Mouse (Mus musculus): ENCODE results near the gene Map3k7cl.

The Map3k7cl gene

DNA sequence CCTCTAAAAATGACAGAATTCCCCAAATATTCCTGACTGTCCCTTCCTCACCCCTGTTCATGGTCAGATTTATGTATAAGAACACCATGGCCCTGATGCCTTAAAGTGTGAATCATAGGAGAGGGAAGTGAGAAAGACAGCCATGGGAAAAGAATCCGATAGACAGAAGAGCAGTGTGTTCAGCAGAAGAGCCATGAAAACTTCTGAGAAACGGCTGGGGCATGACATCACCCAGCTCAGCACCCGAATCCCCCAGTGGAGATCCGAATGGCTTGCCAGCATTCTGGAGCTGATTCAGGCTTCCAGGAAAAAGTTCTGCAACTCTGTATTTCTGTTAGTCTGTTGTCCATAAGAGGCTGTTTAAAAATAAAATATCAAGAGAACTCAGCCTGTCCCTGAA is 82.7 kb downstream of the Map3k7cl start:
- DNase-seq (ENCODE audit: low spot score) = no peak

GRCm38 (mm10) chr16:87638098-87638497 is 85.0 kb downstream of the Map3k7cl start:
- no peak for DNase-seq (ENCODE audit: low spot score)

DNA sequence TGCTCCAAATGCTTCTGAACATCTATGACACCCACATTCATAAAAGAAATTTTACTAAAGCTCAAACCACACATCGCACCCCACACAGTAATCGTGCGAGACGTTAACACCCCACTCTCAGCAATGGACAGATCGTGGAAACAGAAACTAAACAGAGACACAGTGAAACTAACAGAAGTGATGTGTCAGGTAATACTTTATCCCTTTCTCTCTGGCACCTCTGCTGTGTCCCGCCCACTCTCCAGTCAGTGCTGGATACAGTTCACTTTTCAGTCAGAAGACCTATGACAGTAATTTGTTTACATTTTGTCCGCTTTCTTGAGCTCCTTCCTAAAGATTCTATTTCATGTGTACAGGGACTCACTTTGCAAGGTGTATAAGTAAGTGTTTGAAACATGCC is 89.1 kb downstream of the Map3k7cl start:
- no peak for DNase-seq (ENCODE audit: low spot score)

- DNase-seq (ENCODE audit: low spot score) = no peak
These were observed 91.1 kb downstream of the Map3k7cl start for GRCm38 (mm10) chr16:87644111-87644770.

Measured in left cerebral cortex, adult 11 months (tissue).